Mouse (Mus musculus): Measurements from ENCODE around the gene Wasf3. TPM values are rescaled to one million over a fixed set of nuclear protein-coding genes. Genes with fewer than 3 reads are reported as not detected.
A peak's percentile ranks its signal among the peaks of the same experiment; 100 is the strongest.

Wasf3 gene
- polyA plus RNA-seq, 1 experiment from 2014 or later: 3.0 TPM

GRCm38 (mm10) chr5:146412743-146413430 is 28.1 kb downstream of the Wasf3 start:
- no peak overlapping the region for H3K4me3 ChIP-seq (ENCODE audit: low read length)
- H3K36me3 ChIP-seq (ENCODE audit: insufficient read depth, low read length): no peaks in the 10 kb centered on the region
- no peaks in the 10 kb centered on the region for H3K27me3 ChIP-seq (ENCODE audit: insufficient read depth, low read length)
- peaks cover 12% of the 10 kb centered on the region; the same call in 1 of the 2 replicates for H3K4me1 ChIP-seq (ENCODE audit: insufficient read depth, low read length)
- no peak overlapping the region for H3K9ac ChIP-seq (replicated peaks; ENCODE audit: low read length)
- no peak for ATAC-seq (ENCODE audit: low FRiP score, low TSS enrichment)
- no peak overlapping the region for H3K27ac ChIP-seq (ENCODE audit: low read length)
- H3K9me3 ChIP-seq (ENCODE audit: low read length): no peaks in the 10 kb centered on the region
- H3K4me2 ChIP-seq (replicated peaks; ENCODE audit: low read depth, low read length): no peak overlapping the region
- WGBS: 74% methylated on average over 15 of the region's 15 CpGs

- peaks cover 12% of the 10 kb centered on the region; the same call in 1 of the 2 replicates for H3K4me1 ChIP-seq (ENCODE audit: insufficient read depth, low read length)
- H3K36me3 ChIP-seq (ENCODE audit: insufficient read depth, low read length): no peaks in the 10 kb centered on the region
- no peak overlapping the region for H3K27ac ChIP-seq (ENCODE audit: low read length)
- ATAC-seq (ENCODE audit: low FRiP score, low TSS enrichment): no peak
- H3K9me3 ChIP-seq (ENCODE audit: low read length): no peaks in the 10 kb centered on the region
- no peak overlapping the region for H3K9ac ChIP-seq (replicated peaks; ENCODE audit: low read length)
- H3K27me3 ChIP-seq (ENCODE audit: insufficient read depth, low read length): no peaks in the 10 kb centered on the region
- WGBS: 71% methylated on average over 4 of the region's 4 CpGs
- H3K4me3 ChIP-seq (ENCODE audit: low read length): no peak overlapping the region
- no peak overlapping the region for H3K4me2 ChIP-seq (replicated peaks; ENCODE audit: low read depth, low read length)
Measured at GRCm38 (mm10) chr5:146414611-146415010, 29.8 kb downstream of the Wasf3 start.

DNA sequence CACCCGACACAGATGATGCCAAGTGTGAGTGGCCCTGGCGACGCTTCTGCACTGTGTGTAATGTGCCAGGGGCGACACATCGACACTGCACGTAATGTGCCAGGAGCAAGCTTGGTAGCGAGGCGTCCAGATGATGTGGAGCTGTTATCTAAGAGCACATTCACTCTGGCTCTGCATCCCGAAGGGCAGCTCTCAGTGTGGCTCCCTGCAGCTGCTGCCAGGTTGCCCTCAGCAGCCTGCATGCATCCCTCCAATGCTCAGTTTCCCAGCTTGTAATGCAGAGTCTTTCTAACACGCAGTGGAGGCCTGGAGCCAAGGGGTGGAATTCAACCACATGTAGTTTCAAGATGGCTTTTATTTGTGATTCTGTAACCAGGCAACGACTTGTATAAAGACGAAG is 30.4 kb downstream of the Wasf3 start:
- no peaks in the 10 kb centered on the region for H3K9me3 ChIP-seq (ENCODE audit: low read length)
- 89% methylated on average over 12 of the region's 12 CpGs for WGBS
- no peaks in the 10 kb centered on the region for H3K27me3 ChIP-seq (ENCODE audit: insufficient read depth, low read length)
- H3K4me2 ChIP-seq (replicated peaks; ENCODE audit: low read depth, low read length): no peak overlapping the region
- H3K36me3 ChIP-seq (ENCODE audit: insufficient read depth, low read length): no peaks in the 10 kb centered on the region
- H3K9ac ChIP-seq (replicated peaks; ENCODE audit: low read length): no peak overlapping the region
- ATAC-seq (ENCODE audit: low FRiP score, low TSS enrichment): no peak
- no peak overlapping the region for H3K27ac ChIP-seq (ENCODE audit: low read length)
- H3K4me3 ChIP-seq (ENCODE audit: low read length): no peak overlapping the region
- H3K4me1 ChIP-seq (ENCODE audit: insufficient read depth, low read length): peaks cover 12% of the 10 kb centered on the region; the same call in 1 of the 2 replicates

DNA sequence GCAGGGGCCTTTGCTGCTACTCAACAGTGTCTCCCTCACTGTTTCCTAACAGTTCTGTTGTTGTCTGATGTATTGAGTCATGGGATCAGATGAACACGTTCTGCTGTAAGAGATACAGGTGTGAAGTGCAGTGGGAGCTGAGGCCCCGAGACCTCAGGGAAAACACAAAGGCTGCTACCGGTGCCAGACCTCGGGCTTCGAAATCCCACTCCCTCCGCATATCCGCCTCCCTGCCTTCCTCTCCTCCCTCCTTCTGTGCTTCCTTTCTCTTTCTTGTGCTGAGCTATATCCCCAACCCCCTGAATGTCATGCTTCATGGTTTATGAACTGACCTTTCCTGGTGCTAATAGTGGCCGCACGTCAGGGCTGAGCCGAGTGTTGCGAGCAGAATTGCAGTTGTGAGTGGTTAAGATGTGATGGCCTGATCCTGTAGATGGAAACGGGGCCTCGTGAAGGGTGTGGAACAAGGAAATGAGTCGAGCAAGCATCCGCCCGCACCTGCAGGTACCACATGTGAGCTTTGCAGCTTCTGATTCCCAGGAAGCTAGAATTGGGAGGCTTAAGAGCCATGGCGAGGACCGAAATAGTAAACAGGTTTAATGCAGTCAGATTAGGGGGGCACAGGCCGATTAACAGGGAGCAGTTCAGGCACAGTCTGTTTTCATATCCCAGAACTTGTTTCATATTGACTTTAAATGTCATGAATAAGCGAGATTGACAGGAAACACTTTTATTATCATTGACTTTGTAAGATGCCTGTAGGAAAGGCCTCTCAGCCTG is 31.7 kb downstream of the Wasf3 start:
- H3K9ac ChIP-seq (replicated peaks; ENCODE audit: low read length): peak overlapping the region; percentile 9; the same call in 1 of the 2 replicates
- 38% methylated on average over 20 of the region's 20 CpGs for WGBS
- ATAC-seq (ENCODE audit: low FRiP score, low TSS enrichment): no peak; the same call in 1 of the 2 replicates
- no peak overlapping the region for H3K4me2 ChIP-seq (replicated peaks; ENCODE audit: low read depth, low read length)
- H3K4me3 ChIP-seq (ENCODE audit: low read length): no peak overlapping the region
- H3K36me3 ChIP-seq (ENCODE audit: insufficient read depth, low read length): no peaks in the 10 kb centered on the region
- H3K27me3 ChIP-seq (ENCODE audit: insufficient read depth, low read length): no peaks in the 10 kb centered on the region
- H3K27ac ChIP-seq (ENCODE audit: low read length): no peak overlapping the region
- 0 out of 2 replicates have a peak, but pooled peaks cover 8% of the 10 kb centered on the region for H3K4me1 ChIP-seq (ENCODE audit: insufficient read depth, low read length)
- H3K9me3 ChIP-seq (ENCODE audit: low read length): no peaks in the 10 kb centered on the region

- H3K4me1 ChIP-seq (ENCODE audit: insufficient read depth, low read length): 0 out of 2 replicates have a peak, but pooled peaks cover 8% of the 10 kb centered on the region
- no peaks in the 10 kb centered on the region for H3K9me3 ChIP-seq (ENCODE audit: low read length)
- no peak overlapping the region for H3K27ac ChIP-seq (ENCODE audit: low read length)
- H3K4me2 ChIP-seq (replicated peaks; ENCODE audit: low read depth, low read length): no peak overlapping the region
- H3K4me3 ChIP-seq (ENCODE audit: low read length): no peak overlapping the region
- WGBS: 79% methylated on average over 7 of the region's 7 CpGs
- H3K27me3 ChIP-seq (ENCODE audit: insufficient read depth, low read length): no peaks in the 10 kb centered on the region
- no peak overlapping the region for H3K9ac ChIP-seq (replicated peaks; ENCODE audit: low read length)
- H3K36me3 ChIP-seq (ENCODE audit: insufficient read depth, low read length): no peaks in the 10 kb centered on the region
- no peak for ATAC-seq (ENCODE audit: low FRiP score, low TSS enrichment)
Measured at GRCm38 (mm10) chr5:146418092-146418491, 33.3 kb downstream of the Wasf3 start.

DNA sequence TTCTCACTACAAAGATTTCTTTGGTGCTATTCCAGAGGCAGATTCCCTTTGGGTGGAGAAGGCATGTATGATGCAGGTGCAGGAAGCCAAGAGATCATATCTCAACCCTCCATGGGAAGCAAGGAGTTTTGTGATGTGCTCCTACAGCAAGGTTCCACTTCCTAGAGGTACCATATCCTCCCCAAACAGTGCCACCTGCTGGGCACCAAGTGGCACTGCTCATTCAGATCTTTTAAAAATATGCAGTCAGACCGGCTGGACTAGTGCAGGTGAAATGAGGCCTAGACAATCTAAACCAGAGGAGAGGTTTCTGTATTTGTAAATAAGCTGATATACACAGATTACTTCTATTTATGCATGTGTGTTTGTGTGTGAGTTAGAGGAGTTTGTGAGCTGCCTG is 35.3 kb downstream of the Wasf3 start:
- H3K9me3 ChIP-seq (ENCODE audit: low read length): no peaks in the 10 kb centered on the region
- no peaks in the 10 kb centered on the region for H3K27me3 ChIP-seq (ENCODE audit: insufficient read depth, low read length)
- no peak overlapping the region for H3K9ac ChIP-seq (replicated peaks; ENCODE audit: low read length)
- no peak overlapping the region for H3K27ac ChIP-seq (ENCODE audit: low read length)
- no peaks in the 10 kb centered on the region for H3K36me3 ChIP-seq (ENCODE audit: insufficient read depth, low read length)
- H3K4me2 ChIP-seq (replicated peaks; ENCODE audit: low read depth, low read length): no peak overlapping the region
- WGBS: 74% methylated on average over 1 of the region's 1 CpGs
- H3K4me3 ChIP-seq (ENCODE audit: low read length): no peak overlapping the region
- H3K4me1 ChIP-seq (ENCODE audit: insufficient read depth, low read length): 0 out of 2 replicates have a peak, but pooled peaks cover 8% of the 10 kb centered on the region
- ATAC-seq (ENCODE audit: low FRiP score, low TSS enrichment): no peak

GRCm38 (mm10) chr5:146424711-146425326 is 40.0 kb downstream of the Wasf3 start:
- H3K9ac ChIP-seq (replicated peaks; ENCODE audit: low read length): no peak overlapping the region
- no peak overlapping the region for H3K27ac ChIP-seq (ENCODE audit: low read length)
- no peaks in the 10 kb centered on the region for H3K27me3 ChIP-seq (ENCODE audit: insufficient read depth, low read length)
- no peaks in the 10 kb centered on the region for H3K9me3 ChIP-seq (ENCODE audit: low read length)
- ATAC-seq (ENCODE audit: low FRiP score, low TSS enrichment): no peak
- WGBS: 73% methylated on average over 8 of the region's 8 CpGs
- no peaks in the 10 kb centered on the region for H3K4me1 ChIP-seq (ENCODE audit: insufficient read depth, low read length)
- no peaks in the 10 kb centered on the region for H3K36me3 ChIP-seq (ENCODE audit: insufficient read depth, low read length)
- no peak overlapping the region for H3K4me2 ChIP-seq (replicated peaks; ENCODE audit: low read depth, low read length)
- no peak overlapping the region for H3K4me3 ChIP-seq (ENCODE audit: low read length)

GRCm38 (mm10) chr5:146425656-146426055 is 40.9 kb downstream of the Wasf3 start:
- H3K27ac ChIP-seq (ENCODE audit: low read length): no peak overlapping the region
- no peak for ATAC-seq (ENCODE audit: low FRiP score, low TSS enrichment)
- no peaks in the 10 kb centered on the region for H3K4me1 ChIP-seq (ENCODE audit: insufficient read depth, low read length)
- no peak overlapping the region for H3K4me2 ChIP-seq (replicated peaks; ENCODE audit: low read depth, low read length)
- 82% methylated on average over 4 of the region's 4 CpGs for WGBS
- H3K9ac ChIP-seq (replicated peaks; ENCODE audit: low read length): no peak overlapping the region
- H3K36me3 ChIP-seq (ENCODE audit: insufficient read depth, low read length): no peaks in the 10 kb centered on the region
- no peaks in the 10 kb centered on the region for H3K27me3 ChIP-seq (ENCODE audit: insufficient read depth, low read length)
- H3K9me3 ChIP-seq (ENCODE audit: low read length): no peaks in the 10 kb centered on the region
- H3K4me3 ChIP-seq (ENCODE audit: low read length): no peak overlapping the region

- H3K4me3 ChIP-seq (ENCODE audit: low read length): no peak overlapping the region
- WGBS: 64% methylated on average over 4 of the region's 4 CpGs
- no peaks in the 10 kb centered on the region for H3K9me3 ChIP-seq (ENCODE audit: low read length)
- no peak overlapping the region for H3K27ac ChIP-seq (ENCODE audit: low read length)
- no peaks in the 10 kb centered on the region for H3K4me1 ChIP-seq (ENCODE audit: insufficient read depth, low read length)
- no peaks in the 10 kb centered on the region for H3K27me3 ChIP-seq (ENCODE audit: insufficient read depth, low read length)
- no peaks in the 10 kb centered on the region for H3K36me3 ChIP-seq (ENCODE audit: insufficient read depth, low read length)
- H3K9ac ChIP-seq (replicated peaks; ENCODE audit: low read length): no peak overlapping the region
- ATAC-seq (ENCODE audit: low FRiP score, low TSS enrichment): no peak
- H3K4me2 ChIP-seq (replicated peaks; ENCODE audit: low read depth, low read length): no peak overlapping the region
Measured at GRCm38 (mm10) chr5:146428109-146428508, 43.3 kb downstream of the Wasf3 start.
